Mouse (Mus musculus) spleen, embryonic (tissue): ENCODE measurements around the gene Gm5039.
"Not testable (repeated sequence)": the region's sequence is repeated elsewhere in the genome, so short reads cannot be mapped to it uniquely, and the experiment has no call there.

Source experiments
- CTCF ChIA-PET: fragments of 350-600 bp; sonication (Branson Sonifier 250); formaldehyde crosslinking; loops from one replicate; lab custom pipeline; 2022; lab: Charles Lee

Gm5039 gene

GRCm38 (mm10) chr12:88323926-88324325 is at the start of gene Gm5039:
Gene Gm5039 (minus strand): TSS chr12:88324026.
- CTCF ChIA-PET = not testable (repeated sequence)

- CTCF ChIA-PET = no interaction called here
Measured at GRCm38 (mm10) chr12:88372018-88372417, 48.2 kb upstream of the Gm5039 start.

GRCm38 (mm10) chr12:88370321-88370720 is 46.5 kb upstream of the Gm5039 start:
- CTCF ChIA-PET = not testable (repeated sequence)

GRCm38 (mm10) chr12:88369690-88370089 is 45.9 kb upstream of the Gm5039 start:
- CTCF ChIA-PET = not testable (repeated sequence)

DNA sequence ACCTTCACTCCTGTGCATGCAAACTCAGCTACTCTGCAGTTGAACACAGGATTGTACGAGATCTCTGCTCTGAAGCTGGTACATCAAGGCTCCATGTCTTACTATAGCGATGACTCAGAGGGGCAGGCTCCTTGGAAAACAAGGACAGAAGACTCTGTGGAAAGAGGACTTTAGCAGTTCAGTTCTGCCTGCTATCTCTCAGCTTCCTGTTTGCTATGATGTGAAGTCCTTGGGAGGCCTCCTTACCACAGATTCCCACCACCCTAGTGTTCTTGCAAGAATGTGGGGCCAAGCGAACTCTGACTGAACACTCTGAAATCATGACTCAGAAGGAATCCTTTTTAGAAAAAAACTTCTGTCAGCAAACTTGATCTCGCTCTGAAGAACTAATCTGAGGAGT is 44.8 kb upstream of the Gm5039 start:
- CTCF ChIA-PET = no interaction called here

GRCm38 (mm10) chr12:88367673-88368072 is 43.8 kb upstream of the Gm5039 start:
- CTCF ChIA-PET = no interaction called here

GRCm38 (mm10) chr12:88361120-88361445 is 37.3 kb upstream of the Gm5039 start:
- CTCF ChIA-PET = no interaction called here

DNA sequence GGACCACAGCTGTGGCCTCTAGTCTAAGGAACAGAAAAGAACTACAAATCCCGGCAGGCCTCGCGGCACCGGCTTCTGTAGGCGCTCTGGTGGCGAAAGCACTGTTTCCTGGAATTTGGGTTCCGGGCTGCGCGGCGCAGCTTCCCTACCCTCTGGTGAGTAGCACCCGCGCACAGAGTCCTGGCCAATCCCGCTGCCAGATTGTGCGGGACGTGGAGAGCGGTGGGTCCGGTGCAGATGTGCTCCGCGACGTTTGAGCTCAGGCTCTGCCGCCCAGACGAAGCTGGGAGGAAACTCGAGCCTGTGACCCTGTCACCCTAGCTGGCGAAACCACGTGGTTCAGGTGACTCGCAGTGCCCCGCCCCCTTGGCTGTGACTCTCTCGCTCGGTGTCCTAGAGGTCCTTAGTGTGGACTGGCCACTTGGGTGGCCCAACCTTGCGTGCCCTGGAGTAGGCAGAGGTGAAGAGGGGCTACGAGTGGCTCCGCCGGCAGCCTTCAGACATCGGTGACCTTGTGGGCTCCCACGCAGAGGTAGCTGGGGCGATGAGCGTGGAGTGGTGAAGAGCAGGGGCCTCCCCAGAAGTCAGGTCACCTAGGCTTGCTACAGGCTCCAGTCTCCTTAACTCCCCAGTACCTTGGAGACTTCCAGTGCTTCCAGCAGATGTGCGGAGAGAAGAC is 36.8 kb upstream of the Gm5039 start, which contains the start of gene Adck1:
TSS of gene Adck1 (plus strand) at position 114 of the 679 bp plus-strand sequence.
- CTCF ChIA-PET = interaction anchor here (0.6 kb wide), 1 partner anchor 43 kb away, joined by 6 read pairs; no protein-coding TSS in a partner anchor

DNA sequence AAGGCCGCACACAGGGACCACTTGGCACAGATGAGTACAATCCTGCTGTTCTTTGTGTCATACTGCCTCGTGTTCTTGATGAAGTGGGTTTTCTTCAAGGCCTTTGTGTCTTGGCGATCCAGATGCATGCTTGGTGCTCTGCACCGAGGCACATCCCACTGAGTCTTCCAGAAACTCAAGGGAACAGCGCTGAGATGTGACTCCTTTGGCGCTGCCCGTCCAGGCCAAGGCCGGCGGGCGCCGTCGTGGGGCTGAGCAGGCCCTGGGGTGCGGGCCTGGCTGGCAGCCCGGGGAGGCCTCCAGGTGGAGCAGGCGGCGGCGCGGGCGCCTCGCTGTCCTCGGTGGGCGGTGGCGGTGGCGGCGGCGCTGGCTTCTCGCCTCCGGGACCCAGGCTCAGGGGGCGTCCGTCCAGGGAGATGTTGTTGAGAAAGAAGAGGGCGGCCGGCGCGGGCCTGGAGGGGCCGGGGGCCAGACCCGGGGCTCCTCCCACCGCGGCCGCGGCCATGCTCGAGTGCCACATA is 30.4 kb upstream of the Gm5039 start:
- CTCF ChIA-PET = no interaction called here

DNA sequence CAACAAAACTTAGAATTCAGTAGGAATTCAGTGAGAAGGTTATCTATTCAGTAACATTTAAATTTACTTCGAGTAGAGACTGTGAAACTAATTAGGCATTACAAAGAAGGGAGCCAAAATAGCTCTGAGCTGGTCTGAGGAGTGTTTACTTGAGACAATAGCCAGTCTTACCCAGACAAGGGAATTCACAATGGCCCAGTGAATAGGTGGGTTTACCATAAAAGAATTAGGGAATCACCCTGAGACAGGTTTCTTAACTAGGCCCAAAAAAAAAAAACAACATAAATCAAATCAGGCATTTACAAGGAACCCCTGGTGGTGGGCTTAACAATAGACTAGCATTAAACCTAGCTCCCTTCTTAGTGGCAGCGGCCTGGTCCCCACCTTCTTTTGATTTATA is 17.5 kb upstream of the Gm5039 start:
- CTCF ChIA-PET = not testable (repeated sequence)

DNA sequence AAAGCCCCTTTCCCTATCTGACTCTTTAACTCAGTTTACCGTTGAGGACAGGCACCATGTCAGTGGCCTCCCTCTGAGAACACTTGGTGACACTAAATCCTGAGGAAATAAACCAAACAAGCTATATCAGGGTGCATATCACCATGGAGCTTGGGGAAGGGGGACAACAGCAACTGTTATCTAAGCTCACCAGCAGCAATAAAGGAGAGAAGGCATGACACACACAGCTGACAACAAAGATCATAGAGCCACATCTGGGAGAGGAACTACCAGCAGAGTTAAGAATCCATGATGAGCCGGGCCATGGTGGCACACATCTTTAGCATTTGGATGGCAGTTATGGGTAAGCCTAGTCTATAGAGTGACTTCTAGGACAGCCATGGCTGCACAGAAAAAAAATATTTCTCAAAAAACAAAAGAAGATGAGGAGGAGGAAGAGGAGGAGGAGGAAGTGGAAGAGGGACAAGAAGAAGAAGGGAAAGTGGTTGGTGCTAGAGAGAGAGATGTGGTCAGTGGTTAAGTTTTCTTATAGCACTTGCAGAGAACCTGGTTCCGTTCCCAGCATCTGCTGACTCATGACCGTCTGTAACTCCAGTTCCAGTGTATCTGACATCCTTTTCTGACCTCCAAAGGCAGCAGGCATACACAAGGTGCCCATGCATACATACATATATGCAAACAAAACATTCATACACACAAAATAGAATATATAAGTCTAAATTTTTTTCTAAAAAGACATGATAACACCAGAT is 13.0 kb upstream of the Gm5039 start:
- CTCF ChIA-PET = not testable (repeated sequence)

DNA sequence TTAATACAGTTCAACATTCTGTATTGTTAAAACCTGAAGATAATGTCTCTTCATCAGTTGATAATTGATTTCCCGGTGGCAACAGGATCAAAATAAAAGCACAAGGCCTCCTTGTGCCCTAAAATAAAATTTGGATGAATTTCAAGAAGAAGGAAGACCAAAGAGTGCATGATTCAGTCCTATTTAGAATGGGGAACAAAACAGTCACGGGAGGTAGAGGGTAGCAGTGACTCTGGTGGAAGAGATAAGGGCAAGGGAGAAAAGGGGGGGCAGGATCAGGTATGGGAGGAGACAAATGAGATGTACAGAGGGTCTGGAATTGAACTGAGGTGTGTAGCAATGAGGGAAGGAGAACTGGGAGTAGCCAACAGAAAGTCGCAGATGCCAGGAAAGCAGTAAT is 9.3 kb downstream of the Gm5039 start:
- CTCF ChIA-PET = no interaction called here

GRCm38 (mm10) chr12:88297171-88297570 is 26.7 kb downstream of the Gm5039 start:
- CTCF ChIA-PET = not testable (repeated sequence)

DNA sequence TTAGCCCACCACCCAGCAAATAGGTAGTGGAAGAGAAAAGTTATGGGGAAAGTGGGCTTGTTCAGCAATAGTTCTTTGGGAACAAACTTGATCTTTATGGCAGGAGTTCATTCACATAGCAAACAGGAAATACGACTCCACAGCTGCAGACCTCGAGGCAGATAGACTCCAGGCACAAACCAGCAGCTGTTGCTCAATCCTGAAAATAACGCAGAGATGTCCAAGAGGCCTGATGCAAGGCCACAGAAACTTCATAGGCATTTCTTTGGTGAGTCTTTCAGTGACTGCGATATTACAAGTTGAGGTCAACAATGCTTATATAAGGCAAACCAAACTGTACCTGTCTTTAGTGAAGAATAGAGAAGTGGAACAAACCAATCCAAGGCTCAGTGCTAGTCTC is 30.7 kb downstream of the Gm5039 start:
- CTCF ChIA-PET = not testable (repeated sequence)

DNA sequence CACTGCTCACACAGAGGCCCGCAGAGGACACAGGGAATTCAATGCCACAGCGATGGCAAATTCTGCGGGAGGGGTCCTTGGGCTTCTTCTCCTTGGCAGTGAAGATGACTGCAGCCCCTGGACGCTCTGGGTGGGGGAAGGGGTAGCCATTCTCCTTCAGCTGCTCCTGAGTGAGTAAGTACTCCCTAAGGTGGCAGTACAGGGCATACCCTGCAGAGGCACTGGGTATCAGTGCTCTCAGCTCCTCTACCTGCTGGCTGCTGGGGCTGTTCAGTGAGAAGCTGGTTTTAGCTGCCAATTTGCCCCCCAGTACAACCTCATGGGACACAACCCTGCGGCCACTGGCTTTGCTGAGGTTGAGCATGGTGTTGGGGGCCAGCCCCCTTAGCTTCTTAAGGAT is 38.6 kb downstream of the Gm5039 start:
- CTCF ChIA-PET = not testable (repeated sequence)

DNA sequence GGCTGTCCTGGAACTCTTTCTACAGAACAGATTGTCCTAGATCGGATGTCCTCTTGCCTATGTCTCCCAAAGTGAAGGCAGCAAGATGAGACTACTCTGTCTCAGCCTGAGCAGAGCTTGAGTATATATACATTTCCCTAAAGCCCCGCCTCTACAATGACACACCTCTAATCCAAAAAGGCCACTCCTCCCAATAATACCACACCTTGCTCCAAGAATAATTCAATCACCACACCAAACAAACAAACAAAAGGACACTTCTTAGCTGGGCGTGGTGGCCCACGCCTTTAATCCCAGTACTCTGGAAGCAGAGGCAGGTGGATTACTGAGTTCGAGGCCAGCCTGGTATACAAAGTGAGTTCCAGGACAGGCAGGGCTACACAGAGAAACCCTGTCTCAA is 49.4 kb downstream of the Gm5039 start, which contains the start of gene Gm5662:
TSS of gene Gm5662 (minus strand) at position 101 of the 400 bp plus-strand sequence.
- CTCF ChIA-PET = not testable (repeated sequence)
